Mouse (Mus musculus): Measurements from ENCODE around the gene Tbc1d30.

GRCm38 (mm10) chr10:121368783-121369465, 17.8 kb upstream of the Tbc1d30 start:
- TF ChIP-seq CTCF (IDR thresholded peaks at IDR 0.05; ENCODE audit: low read depth) (no peak), EP300 (IDR thresholded peaks at IDR 0.05; ENCODE audit: low read depth) (no peak)

All from liver, embryonic 14.5 days (tissue).